Mouse (Mus musculus) heart, adult 9 months (tissue): ENCODE measurements around the gene Cryl1.

Source experiments
- DNase-seq, 2 experiments: peaks; one replicate each; pipeline ENCODE4 v3.0.0; 2022; ENCODE audit warnings: low spot score in 2 of 2

Cryl1 gene

DNA sequence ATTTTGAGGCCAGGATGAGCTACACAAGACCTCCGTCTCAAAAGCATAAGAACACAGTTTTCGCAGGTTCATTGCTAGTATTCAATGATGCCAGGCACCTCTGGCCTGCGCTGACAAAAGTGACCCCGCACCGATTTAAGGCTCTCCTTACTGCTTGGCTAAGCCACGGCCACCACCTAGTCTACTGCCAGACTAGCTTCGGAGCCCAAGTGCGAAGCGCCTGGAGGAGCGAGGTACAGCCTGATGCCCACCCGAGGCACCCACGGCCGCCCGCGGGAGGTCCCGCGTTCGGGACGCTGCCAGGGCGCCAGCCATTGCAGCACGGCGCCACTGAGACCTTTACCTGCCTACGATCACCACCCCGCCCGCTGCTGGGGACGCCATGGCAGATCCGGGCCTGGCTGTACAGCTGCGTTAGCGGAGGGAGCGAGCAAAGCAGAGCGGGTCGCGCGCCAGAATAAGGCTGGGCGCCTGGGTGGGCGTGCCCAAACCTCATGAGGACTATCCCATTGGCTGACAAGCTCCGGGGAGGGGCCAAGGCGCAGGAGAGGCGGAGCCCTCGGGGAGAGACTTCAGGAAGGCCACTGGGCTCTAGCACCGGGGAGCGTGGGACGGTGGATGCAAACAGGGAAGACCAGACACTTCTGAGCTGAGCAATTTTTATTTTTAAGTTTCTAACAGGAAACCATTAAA, at the start of gene Cryl1:
TSS of gene Cryl1 (minus strand) at position 465 of the 693 bp plus-strand sequence.
- DNase-seq: peak; percentile 97

DNA sequence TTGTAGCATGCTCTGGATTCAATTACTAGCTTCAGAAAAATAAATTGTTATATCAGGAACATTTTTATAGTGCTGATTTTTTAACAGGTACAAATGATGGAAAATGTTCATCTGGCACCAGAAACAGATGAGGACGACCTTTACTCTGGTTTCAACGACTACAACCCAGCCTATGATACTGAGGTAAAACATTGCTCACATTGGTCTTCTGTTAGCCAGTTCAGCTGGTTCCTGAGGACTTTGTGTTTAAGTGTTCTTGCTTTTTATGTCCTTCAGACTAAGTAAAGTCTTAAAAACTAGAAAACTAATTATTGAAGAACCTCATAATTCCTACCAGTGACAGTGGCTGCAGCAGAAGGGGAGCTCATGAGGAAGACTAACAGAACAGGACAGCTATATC, 32.1 kb upstream of the Cryl1 start:
- DNase-seq: no peak

DNA sequence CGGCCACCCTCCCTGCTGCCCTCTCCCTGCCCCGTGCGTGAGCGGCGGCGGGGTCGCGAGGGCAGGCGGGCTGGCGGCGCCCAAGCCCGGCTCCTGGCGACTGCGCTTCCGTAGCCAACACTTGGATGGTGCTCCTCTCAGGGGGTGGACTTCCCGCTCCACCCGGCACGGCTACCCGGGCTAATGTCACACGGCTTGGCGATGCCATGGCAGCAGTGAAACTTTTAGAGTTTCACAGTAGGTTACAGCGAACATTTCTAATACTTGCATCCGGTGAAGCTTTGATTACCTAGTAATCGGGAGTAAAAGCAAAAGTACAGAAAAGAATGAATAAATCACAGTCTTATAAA, 25.9 kb upstream of the Cryl1 start:
- DNase-seq: no peak

DNA sequence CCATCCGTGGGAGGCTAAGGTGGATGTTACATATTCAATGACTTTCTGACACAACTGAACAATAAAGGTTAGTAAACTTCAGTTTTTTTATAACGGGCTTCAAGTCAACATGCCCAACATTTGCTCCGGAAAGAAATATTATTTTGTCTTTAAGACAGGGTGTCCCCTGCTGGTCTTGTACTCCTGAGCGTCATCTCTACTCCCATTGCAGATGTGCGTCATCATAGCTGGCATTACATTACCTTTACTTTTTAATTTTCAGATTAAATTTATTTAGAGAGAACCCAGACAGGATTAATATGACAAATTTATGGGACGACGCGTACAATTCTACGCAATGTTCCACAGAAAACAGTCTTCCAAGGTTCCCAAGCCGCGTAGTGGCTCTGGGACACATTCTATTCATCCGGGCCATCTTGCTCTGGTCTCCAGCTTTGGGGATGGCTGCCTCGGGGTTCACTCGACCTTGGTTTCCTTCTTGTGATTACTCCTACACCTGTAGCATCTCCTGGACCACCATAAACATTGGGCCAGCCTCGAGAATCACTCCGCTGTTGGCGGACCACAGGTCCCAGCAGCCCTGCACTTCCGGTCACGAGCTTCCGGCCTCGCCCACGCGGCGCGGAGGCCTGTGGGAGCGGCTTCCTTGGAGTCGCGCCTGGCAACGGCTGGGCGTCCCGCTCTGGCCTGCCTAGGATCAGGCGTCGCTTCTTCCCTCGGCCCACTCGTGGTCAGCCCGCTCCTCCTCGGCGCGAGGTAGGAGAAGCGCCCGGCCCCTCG, 25.3 kb upstream of the Cryl1 start, which contains the start of gene Ift88:
TSS of gene Ift88 (plus strand) at position 631 of the 780 bp plus-strand sequence.
- peak; percentile 92 to 93 for DNase-seq

GRCm38 (mm10) chr14:57417187-57417586, 18.9 kb upstream of the Cryl1 start:
- DNase-seq: no peak

- no peak for DNase-seq
Measured at GRCm38 (mm10) chr14:57412166-57412565, 13.8 kb upstream of the Cryl1 start.

DNA sequence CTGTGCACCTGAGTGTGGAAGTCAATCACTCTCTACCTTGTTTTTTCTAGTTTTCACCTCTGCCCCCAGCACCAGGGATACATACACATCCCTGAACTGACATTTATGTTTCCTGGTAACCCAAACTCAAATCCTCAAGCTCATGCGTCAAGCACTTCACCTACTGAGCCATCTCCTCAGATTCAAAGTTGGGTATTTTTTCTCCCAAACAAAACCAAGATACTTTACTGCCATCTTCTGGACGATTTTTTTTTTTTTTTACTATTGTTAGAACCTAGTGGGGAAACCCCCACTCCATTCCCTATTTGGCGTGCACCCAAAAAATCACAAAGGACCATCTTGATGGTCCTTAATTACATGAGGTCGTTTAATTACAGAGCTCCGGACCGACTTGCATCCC, 10.8 kb upstream of the Cryl1 start:
- DNase-seq: no peak

DNA sequence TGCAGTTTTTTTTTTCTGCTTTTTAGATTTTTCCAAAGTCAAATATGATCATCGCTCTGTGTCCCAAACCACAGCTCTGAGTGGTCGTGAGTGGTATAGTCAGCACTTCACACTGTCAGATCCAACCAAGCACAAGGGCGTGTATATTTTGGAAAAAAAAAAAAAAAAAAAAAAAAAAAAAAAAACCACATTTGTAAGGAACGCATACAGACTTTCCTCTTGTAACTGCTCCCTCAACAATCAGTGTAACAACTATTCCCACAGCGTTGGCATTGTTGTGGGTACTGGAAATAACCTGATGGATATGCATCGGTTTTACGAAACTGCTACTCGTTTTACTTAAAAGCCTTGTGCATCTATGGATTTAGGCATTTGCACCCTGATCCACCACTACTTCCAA, 9.8 kb upstream of the Cryl1 start:
- DNase-seq: no peak

DNA sequence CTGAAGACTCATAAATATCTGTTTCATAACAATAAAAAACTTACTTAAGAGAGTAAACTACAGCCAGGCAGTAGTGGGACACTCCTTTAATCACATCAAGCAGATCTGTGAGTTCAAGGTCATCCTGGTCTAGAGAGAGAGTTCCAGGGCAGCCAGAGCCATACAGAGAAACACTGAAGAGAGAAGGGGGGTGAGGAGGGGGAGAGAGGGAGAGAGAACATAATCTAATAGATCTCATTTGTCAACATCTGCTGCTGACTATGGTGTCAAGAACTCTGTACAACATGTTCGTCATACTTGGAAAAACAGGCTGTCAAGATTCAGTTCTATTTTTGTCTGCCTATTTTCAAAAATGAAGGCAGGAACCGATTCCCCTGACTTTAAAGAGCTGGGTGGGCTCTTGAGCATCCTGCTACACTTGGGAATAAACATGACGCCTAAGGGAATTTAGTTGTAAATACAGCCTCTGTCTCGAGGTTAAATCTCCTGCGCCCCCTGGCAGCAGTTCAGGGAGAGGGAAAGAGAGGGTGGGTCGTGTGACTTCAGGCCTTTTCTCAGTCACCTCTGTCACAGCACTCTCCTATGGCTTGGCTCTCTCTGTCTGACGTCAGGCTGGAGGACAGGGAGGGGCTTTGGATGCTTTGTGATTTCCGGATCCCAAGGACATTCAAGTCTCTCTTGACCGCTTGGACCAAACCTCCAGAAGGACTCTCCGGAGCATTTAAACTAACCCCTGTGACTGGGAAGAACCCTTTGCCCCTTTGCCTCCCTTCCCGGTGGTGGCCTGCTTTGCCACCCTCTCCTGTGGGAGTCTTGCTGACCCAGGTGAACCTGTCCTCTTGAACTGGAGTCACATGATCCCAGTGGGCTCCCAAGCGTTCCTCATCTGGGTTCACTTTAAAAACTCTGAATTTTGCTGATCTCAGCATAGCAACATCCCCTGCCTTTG, 9.0 kb upstream of the Cryl1 start:
- DNase-seq: peak in 1 of 2 experiments; percentile 11

DNA sequence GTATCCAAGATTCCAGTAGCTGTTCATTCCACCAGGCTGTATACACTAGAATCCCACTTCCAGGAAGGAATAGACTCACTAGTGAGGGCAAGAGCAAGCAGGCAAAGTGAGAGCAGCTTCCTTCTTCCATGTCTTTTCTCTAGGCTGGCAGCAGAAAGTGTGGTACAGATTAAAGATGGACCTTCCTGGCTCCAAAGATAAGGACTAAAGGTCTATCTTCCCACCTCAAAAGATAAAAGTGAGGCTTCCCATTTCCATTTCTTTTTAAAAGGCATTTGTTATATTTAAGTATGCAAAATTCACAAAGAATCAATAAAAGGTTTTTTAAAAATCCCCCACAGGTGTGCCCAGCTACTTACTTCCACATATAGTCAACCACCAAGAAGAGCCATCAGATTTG, 4.5 kb upstream of the Cryl1 start:
- DNase-seq: no peak

DNA sequence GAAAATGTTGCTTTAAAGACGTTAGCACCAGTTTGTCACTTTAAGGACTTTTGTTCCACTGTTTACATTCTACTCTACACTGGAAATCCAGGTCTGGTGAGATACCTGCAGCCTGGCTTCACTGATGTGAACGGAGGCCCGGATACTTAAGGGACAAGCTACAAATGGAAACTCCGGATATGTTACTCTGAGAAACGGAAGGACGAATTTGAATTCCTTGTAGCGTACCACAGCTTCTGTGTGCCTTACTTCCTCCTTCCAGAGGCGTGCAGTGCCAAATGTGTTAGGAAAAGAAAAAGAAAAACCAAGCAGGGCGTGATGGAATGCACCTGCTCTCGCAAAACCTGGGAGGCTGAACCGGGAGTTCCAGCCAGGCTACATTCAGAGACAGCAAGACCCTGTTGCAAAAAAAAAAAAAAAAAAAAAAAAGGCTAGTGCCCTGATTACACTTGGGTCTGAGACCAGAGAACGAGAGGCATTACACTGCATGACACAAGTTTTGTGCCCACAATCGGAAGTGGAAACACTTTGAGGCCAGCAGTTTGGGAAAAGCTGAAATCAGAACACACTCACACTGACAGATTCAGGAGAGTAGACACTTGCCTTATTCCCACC, 591 bp upstream of the Cryl1 start:
- no peak for DNase-seq

DNA sequence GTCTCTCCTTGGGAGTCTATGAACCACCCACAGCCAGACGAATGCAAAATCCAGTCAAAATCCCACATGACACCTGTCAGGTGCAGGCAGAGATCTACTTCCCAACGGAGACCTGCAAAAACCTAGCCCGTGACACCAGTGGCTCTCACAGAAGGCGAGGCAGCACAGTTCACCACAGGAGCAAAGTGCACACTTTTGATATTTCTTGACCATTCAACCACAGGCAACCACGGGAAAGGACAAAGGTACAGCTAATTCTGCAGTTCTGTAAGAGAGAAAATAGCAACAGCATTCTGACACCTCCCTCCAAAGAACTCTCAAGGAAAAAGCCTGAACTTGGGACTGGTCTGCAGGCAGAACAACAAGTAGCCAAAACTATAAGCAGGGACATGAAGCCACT, 1.1 kb downstream of the Cryl1 start:
- DNase-seq: no peak

- DNase-seq: no peak
Measured at GRCm38 (mm10) chr14:57395470-57395869, 2.9 kb downstream of the Cryl1 start.

DNA sequence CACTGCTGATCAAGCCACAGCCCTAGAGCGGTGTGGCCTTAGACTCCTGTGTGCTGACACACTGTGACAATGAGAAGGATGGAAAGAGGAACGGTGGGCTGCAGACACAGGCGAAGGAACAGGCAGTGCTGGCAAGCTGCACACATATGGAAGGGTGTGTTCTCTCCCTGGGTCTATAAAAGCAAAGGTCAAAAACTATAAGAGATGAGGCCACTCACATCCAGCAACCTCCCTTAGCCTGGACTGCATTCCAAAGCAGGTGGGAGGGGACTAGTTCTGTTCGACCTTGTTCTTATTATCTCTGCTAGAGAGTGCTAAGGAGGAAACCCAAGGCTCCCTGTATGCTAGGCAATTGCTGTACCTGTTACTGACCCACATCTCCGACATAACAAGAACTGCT, 6.1 kb downstream of the Cryl1 start:
- no peak for DNase-seq

DNA sequence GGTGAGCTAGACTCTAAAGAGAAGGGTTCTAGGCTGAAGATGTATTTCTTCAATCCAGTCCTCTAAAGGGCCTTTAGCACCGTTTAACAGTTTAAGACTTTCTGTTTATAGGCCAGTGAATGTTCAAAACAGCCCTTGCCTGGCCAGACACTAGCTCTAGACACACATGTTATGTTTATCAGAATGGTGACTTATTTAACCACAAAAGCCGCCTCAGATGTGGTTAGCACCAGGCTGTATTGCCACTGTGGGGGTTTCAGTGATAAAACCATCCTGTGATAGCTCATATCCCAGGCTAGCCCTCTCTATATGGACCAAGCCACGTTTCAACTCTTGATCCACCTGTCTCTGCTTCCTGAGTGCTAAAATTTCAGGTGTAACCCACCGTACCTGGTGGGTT, 6.7 kb downstream of the Cryl1 start:
- DNase-seq: no peak

- DNase-seq: peak; percentile 24 to 40
Measured at GRCm38 (mm10) chr14:57386758-57387561, 11.4 kb downstream of the Cryl1 start.

DNA sequence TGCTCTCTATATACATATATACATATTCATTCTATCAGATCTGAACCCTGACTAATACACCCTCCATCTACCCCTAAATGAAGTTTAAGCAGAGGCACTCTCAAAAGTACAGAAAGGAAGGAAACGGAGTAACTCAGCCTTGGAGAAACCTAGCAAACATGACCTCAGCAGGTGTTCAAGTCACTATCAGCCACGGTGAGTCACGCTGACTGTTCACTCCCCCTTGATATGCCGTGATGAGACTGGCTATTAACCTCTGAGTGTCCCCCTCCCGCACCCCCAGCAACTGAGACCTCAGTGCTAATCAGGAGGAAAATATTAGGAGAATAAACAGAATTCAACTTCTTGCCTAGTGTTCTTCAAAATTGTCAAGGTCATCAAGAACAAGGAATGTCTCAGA, 12.7 kb downstream of the Cryl1 start:
- DNase-seq: no peak

DNA sequence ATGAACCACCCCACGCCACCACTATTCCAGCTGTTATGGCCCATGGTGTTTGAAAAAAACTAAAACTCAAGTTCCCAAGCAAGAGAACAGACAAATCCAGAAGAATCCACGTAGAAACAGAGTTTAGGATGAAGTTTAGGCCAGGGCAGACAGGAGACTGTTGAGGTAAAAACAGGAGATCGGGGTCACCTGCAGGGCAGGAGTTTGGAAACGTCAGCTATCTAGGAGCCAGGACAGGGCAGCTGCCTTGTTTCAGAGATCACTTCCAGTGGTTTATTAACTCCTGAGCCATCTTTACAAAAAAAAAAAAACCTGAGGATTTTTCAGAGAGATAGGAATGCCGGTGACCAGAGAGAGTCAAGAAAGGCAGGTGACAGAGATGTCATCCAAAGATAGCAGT, 20.8 kb downstream of the Cryl1 start:
- DNase-seq: no peak

- DNase-seq: no peak
Measured at GRCm38 (mm10) chr14:57376956-57377355, 21.4 kb downstream of the Cryl1 start.

DNA sequence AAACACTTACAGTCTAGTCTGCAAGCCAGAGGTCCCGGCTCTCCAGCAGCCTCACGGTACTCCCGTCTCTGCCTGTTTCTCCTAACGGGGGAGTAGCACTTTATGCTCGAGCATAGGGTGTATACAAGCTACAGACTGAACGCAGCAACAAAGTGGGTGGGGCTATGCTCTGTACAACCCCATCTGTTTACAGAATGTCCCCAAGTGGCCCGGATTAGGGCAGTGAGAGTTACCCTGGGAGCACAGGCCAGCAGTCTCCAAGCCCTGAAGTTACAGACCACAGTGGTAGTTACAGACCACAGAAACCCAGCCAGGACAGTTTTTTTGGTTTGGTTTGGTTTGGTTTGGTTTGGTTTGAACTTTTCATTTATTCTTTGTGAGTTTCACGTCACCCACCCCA, 22.3 kb downstream of the Cryl1 start:
- DNase-seq: no peak

DNA sequence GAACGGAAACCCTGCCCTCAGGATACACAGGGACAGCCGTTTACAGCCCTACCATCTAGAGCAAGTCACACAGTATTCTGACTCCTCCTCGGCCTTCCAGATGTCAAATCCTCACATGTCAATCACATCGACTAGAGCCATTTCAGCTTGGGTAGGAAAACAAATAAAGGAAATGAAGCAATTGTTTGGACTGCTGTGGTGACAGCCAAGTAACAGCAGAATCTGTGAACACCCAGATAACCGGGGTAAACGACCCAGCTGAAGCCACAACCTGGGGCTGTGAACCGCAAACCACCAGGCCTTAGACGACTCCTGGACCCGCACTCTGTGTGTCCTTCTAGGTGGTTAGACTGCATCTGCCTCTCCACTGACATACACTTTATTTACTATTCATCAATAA, 23.1 kb downstream of the Cryl1 start:
- no peak for DNase-seq
